Mouse (Mus musculus) spleen, adult 2 months (tissue): ENCODE measurements around the gene Evx2.

Experiments
- CTCF ChIP-seq: fragments of 200-500 bp; IDR thresholded peaks from 2 replicates; pipeline ENCODE4 v1.5.1; 2011; ENCODE audit warnings: mild to moderate bottlenecking, inconsistent platforms; ENCODE audit not compliant: insufficient read depth, insufficient read length, insufficient replicate concordance; ENCODE audit errors: extremely low read depth
- POLR2A ChIP-seq: fragments of 200-500 bp; IDR thresholded peaks from 2 replicates; pipeline ENCODE4 v1.6.1; 2011; ENCODE audit warnings: low read depth, low read length, inconsistent platforms

DNA sequence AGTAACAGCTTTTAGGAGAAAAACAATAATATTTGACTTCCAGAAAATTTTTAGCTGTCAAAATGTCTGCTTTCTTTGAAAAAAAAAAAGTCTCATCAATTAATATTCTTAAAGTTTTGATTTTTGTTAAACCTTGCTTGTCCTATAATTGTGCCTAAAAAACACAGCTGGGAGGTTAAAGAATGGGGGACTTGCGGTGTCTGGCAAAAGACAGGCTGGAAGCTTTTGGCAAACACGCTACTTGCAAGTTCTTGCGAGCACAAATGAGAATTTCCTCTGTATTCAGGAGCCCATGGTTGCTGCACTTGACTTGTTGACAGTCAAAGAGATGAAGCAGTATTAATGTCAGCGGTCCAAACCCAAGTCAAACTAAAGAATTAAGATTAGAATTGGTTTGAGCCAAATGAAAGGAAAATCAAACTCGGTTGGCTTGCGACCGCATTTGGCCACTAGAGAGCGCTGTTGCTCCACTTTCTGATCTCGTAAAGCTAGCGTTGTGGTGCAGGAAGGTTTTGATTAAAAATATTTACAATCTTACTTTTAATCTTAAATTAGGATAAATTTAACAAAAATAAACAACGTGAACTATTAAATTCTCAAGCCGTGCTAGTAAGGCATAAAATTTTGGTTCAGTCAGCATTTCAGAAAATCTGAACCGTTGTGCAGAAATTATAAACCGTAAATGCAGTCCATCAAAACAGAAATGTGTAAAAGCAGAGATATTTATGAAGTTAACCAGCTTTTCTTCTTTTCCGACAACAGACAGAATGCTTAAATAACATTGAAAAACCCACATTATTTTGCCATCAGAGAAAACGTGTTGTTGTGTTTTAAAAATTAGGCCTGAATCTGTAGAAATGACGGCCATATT is 42.8 kb upstream of the Evx2 start:
- TF ChIP-seq POLR2A (no peak), CTCF (peak; percentile 81; the same call in 1 of the 2 replicates)
